Mouse (Mus musculus): Measurements from ENCODE around the gene Mov10.

The Mov10 gene

DNA sequence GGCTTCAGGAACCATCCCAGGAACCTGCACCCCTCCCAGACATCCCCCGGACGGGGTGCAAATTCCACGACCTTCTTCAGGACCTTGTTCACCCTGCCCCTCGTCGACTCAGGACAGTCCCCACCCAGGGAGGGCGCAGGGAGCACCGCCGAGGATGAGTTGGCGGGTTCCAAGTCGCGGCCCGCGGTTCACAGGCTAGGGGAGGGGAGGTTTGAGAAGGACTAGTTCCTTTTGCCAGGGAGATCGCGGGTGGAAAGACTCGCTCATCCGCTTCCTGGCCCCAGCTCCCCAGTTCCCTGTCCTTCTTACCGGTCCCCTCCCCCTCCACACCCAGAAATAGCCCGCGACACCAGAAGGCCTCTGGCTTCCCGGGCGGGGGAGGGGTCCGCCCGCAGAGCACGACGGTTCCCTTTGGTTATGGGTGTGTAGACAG lies 36.9 kb downstream of the Mov10 start, which contains the start of gene Fam19a3:
TSS of gene Fam19a3 (minus strand) at position 370 of the 433 bp plus-strand sequence.
- DNase-seq (ENCODE audit: low spot score in 2 of 2): no peak

DNA sequence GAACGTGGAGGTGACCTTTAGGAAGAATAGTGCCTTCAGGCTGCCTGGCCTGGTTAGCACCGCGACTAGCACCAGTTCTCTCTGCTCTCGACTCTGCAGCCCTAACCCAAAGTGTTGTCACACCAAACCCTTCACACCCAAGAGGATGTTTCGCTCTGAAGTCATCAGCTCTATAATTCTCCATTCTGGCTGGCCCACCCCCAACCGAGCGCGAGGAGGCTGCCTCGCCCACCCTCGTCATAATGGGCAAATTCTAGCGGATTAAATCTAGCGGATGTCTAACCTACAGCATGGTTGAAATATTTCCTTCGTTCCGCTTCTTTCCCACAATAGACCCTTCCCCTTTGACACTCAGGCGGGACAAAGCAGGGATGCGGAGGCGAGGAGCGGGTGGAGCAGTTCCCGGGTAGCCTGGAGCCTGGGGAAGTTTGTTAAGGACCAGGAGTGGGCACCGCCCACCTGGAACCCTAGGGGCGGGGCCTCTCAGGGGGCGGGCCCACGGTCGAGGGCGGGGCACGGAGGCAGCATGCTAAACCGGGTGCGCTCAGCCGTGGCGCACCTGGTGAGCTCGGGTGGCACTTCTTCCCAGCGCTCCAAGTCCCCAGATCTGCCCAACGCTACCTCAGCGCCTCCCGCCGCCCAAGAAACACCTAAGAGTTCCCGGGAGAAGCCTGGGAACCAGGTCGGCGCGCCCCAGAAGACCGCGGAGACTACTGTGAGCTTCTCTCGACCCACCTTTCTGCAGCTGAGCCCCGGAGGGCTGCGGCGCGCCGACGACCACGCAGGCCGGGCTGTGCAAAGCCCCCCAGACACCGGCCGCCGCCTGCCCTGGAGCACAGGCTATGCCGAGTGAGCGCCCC lies 37.6 kb downstream of the Mov10 start, which contains the start of gene Ppm1j:
TSS of gene Ppm1j (plus strand) at position 496 of the 860 bp plus-strand sequence.
- DNase-seq (ENCODE audit: low spot score in 2 of 2): peak; percentile 37 to 65

DNA sequence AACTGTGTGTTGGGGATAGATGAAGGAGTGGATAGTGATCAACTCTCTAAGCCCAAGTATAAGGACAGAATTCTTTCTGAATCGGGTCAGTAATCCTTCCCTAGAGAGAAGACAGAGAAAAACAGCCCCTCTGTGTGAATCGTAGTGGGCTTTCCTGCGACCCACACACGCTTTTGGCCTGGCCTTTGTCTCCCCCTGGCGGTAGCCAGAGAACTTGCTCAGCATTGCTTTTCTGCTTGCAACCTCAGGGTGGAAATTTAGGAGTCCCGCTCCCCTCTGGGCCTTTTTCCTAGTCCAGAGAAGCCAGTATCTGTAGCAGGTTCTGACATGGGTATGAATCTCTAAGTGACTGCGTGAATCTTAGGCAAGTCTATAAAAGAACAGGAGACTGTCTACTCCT lies 38.4 kb downstream of the Mov10 start:
- DNase-seq (ENCODE audit: low spot score in 2 of 2): peak; percentile 54 to 72

DNA sequence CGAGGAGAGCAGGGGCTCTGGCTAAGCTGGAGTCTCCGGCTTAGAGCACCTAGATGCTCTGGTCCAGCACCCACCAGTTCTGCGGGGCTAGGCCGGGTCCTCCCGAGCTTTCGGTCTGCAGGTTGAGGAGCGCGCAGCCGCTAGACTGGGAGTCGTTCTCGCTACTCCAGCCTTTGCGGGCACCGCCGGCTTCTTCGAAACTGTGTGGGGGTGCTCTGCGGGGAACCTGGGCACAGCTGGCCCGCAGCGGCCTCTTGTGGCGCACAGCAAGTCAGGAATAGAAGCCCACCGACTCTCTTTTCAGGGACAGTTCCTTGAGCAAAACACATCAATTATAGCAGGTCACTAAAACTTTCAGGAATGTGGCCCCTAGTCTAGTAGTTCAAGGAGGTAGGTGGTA lies 41.0 kb downstream of the Mov10 start:
- no peak for DNase-seq (ENCODE audit: low spot score in 2 of 2)

DNA sequence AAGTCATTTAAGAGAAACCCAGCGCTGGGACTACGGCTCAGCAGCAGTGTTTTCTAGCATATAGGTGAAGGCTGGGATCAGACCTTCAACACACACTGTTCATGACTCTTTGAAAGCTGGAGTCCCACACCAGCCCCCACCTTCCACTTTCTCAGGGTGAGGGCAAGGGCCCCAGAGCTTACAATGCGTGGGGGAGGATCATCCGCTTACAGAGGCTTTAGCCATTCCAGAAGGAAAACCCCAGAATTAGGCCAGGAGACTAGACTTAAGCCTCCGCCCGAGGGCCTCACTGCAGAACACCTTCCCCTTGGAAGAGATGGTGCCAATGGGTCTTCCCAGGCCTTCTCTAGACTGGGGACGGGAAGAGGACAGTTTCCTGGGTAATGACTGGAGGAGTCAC lies 45.1 kb downstream of the Mov10 start:
- no peak for DNase-seq (ENCODE audit: low spot score in 2 of 2)

DNA sequence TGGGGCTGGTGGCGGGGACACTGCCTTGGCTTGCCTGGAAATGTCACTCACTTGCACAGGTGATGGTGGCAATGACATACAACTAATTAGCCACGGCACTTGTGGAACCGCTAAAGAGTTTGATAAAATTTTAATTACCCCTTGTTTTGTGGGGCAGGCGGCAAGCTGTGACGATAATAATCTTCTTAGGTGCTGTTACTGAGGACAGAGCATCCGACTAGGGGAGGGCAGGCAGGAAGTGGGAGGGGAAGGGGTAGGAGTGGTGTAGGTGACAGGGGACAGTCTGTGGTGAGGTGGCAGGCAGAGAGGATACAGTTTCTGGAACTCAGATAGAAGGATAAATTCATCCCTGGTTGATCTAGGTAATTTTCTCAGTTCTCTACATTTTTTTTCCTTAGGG lies 46.9 kb downstream of the Mov10 start:
- DNase-seq (ENCODE audit: low spot score in 2 of 2): no peak

DNA sequence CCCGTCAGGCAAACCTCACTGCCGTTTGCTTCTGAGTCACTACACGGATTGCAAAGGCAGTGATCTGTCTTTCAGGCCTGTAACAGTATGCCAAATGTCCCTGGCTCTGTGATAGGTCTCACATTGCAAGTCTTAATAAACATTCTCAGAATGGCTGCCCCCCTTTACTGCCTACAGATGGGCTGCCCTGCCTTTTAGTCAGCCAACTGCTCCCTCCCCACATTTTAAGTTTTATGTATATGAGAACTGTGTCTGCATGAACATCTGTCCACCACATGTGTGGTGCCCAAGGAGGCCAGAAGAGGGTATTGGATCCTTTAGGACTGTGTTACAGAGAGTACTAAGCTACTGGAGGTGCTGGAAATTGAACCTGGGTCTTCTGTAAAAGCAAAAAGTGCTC lies 47.4 kb downstream of the Mov10 start:
- no peak for DNase-seq (ENCODE audit: low spot score in 2 of 2)

DNA sequence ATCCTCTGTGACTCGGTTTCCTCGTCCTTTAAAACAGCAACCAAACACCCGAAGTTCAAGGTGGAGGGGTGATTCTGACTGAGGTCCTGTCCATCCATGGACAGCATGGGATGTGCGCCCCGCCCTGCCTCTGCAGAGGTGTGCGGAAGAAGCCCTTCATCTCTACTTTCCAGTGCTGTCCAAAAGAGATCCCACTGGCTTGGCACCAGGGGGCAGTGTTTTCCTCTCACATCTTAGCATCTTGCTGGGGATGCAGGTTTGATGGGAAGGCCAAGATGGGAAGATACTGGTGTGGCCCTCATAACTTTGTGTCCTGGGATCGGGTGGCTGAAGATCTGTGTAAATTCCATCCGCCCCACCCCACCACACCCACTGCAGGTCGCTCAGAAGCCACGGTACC lies 48.3 kb downstream of the Mov10 start:
- peak in 1 of 2 experiments; percentile 65 for DNase-seq (ENCODE audit: low spot score in 2 of 2)

DNA sequence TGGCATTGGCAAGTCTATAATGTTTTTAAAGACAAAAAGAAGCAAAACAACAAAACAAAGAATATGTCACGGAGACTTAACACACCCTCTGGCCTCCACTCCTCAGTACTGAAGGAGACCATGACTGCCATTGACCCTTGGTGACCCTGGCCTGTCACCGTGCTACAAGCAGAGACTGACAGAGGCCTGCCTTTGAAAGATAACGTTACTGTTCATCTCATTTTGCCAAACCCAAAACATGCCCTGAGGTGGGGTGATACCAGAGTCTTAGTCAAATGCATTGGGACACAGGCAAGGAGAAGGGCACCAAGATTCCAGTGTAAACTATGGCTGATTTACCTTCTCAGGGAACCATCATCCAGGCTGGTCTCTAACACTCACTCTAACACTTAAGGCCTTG lies 49.2 kb downstream of the Mov10 start:
- no peak for DNase-seq (ENCODE audit: low spot score in 2 of 2)

DNA sequence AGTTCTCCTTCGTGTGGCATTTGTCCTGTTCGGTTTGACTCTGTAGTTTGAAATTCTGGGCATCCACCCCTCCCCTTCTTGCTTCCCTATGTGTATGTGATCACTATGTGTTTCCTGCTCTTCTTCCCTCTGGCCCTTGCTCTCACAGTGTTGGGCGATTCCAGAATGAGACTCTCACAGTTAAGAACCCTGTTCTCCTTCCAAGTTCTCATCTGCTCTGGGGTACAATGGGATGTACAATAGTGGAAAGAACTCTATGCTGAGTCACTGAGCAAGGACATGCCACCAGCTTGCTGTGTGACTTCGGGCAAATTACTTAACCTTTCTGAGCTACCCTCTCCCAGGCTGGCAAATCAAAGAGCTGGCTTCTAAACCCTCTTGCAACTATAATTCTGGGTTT lies 50.6 kb downstream of the Mov10 start:
- no peak for DNase-seq (ENCODE audit: low spot score in 2 of 2)

DNA sequence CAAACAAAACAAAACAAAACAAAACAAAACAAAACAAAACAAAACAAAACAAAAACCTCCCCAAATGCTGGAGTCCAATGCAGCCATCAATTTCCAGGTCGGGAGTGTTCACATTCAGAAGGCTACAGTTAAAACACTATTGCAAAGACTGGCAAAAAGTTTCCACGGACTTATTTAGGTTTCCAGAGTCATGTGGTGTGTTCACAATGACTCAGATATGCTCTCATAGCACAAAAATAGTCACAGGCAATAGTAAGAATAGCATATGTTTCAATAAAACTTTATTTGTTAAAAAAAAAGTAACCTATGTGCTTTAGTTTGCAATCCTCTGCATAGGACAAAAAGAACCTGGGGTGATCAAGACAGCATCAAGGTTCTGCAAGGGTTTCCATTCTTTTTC lies 51.2 kb downstream of the Mov10 start:
- DNase-seq (ENCODE audit: low spot score in 2 of 2): no peak

DNA sequence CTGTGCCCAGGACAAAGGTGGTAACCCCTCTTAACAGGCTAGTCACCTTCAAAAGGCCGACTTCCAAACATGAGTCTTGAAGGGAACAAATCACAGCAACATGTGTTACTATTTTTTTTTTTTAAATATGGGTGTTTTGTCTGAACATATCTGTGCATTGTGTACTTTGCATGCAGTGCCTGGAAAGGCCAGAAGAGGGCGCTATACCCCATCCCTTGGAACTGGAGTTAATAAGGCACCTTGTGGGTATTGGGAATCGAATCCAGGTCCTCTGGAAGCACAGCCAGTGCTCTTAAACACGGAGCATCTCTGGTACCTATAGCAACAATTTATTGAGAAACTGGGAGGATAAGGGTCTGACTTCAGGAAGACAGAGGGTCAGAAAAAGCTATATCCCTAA lies 53.3 kb downstream of the Mov10 start:
- peak in 1 of 2 experiments; percentile 58 for DNase-seq (ENCODE audit: low spot score in 2 of 2)

DNA sequence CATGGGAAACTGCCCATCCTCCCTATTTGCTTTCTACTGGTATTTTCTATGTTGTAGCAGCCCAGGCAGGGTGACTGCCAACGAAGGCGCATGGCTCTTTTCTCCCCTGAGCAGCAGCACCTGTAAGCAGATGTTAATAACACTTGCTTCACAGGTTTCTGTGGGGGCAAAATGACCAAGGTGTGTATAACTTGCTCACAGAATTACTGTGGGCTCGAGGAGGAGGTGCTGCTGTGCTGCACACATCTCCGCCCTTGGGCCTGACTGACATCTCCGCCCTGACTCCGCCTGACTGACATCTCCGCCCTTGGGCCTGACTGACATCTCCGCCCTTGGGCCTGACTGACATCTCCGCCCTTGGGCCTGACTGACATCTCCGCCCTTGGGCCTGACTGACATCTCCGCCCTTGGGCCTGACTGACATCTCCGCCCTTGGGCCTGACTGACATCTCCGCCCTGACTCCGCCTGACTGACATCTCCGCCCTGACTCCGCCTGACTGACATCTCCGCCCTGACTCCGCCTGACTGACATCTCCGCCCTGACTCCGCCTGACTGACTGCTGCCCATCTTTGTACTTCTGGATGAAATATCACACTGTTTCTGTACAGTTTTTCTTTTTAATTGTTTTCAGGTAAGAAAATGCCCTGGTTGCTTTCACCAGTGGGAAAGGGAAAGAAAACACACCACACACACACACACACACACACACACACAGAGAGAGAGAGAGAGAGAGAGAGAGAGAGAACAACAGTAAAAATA lies 56.1 kb downstream of the Mov10 start:
- DNase-seq (ENCODE audit: low spot score in 2 of 2): peak in 1 of 2 experiments; percentile 48

DNA sequence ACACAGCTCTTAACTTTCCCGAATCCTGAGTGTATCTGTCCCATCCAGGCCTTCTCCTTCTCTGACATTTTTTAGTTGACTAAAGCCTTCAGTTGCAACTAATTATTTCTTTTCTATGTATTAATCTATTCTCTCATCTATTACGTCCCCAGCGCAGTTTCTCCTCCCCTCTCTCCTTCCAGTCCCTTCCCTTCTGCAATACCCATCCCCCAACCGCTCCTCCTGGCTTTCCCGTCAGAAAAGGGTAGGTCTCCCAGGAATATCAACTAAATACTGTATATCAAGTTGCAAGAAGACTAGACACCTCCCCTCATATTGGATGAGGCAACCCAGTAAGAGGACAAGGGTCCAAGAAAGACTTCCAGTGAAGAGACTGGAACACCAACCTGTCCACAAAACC lies 59.5 kb downstream of the Mov10 start:
- DNase-seq (ENCODE audit: low spot score in 2 of 2): no peak

DNA sequence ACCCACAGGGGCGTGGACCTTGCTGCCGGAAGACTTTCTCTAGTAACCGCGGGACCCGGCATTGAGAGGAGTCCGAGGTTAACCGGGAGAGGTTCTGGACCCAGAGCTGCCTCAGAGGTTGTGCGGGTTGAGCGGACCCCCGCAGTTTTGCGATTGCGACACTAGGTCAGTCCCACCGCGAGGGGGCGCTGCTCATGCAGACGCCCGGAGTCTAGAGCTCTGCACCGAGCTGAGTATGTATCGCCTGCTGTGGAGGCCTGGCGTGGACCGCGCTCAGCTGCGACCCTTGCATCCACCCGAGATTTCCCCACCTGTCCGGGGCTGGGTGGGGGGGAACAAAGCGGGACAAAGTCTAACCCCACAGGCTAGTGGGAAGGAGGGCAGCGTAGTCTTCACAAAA lies 60.0 kb downstream of the Mov10 start:
- DNase-seq (ENCODE audit: low spot score in 2 of 2): peak; percentile 53 to 80

DNA sequence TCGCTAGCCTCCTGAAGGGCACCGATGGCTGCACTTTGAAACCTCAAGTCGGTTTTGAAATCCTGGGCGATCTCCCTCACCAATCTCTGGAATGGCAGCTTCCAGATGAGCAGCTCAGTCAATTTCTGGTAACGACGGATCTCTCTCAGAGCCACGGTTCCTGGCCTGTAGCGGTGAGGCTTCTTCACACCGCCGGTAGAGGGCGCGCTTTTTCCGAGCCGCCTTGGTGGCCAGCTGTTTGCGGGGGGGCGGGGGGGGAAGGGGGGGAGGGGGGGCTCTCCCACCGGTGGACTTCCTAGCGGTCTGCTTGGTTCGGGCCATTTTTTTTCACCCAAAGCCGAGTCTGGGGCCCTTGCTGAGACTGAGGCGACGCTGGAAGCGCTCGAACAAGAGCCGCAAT lies 65.5 kb downstream of the Mov10 start:
- DNase-seq (ENCODE audit: low spot score in 2 of 2): peak in 1 of 2 experiments; percentile 60

Data from spleen, postnatal 10 days (tissue).